ENCODE assay signal across 30 mouse cellular contexts in genomic region chr5:65882476-65883205, GRCm38 (mm10). TPM values are rescaled to one million over a fixed set of nuclear protein-coding genes. Genes with fewer than 3 reads are reported as not detected.
DNase-seq lines count a peak whose midpoint lies in the region; ATAC-seq and TF ChIP-seq lines count a peak whose summit lies in the region.
"Had no signal": no experiment of that assay in that cellular context is flagged by ENCODE, and none has a peak within 500 bp of the region (broad histone marks: within the 10 kb centered on the region; RNA-seq: fewer than 3 reads in every experiment).

No protein-coding gene starts in this region.

- TF ChIP-seq CTCF in MEL (IDR thresholded peaks at IDR 0.05 in 2 of 3, conservative IDR thresholded peaks at IDR 0.05 in 1 of 3; ENCODE audit: control insufficient read depth in 1 of 3, insufficient read depth in 1 of 3, low read depth in 2 of 3, low read length in 3 of 3, poor library complexity in 1 of 3, severe bottlenecking in 1 of 3), result no peak

- H3K9me3 ChIP-seq in MEL (replicated peaks; ENCODE audit: insufficient read depth, low read length), result no peaks in the 10 kb centered on the region
- H3K9me3 ChIP-seq: forebrain, embryonic 13.5 days; heart, embryonic 12.5 days; hindbrain, embryonic 10.5 days; midbrain, embryonic 12.5 days; neural tube, embryonic 13.5 days; stomach, embryonic 15.5 days had no signal

- no peaks in the 10 kb centered on the region for H3K27me3 ChIP-seq in MEL (ENCODE audit: control insufficient read depth in 1 of 2, insufficient read depth in 2 of 2, low read length in 2 of 2)
- H3K27me3 ChIP-seq: forebrain, embryonic 13.5 days; heart, embryonic 12.5 days; midbrain, embryonic 12.5 days; neural tube, embryonic 13.5 days; stomach, embryonic 15.5 days had no signal

- peak overlapping the region in 1 of 2 experiments; percentile 18; a peak in 1 of 4 replicates for H3K4me3 ChIP-seq in MEL (ENCODE audit: control insufficient read depth in 1 of 2, insufficient read depth in 1 of 2, low read depth in 2 of 2, low read length in 2 of 2)
- H3K4me3 ChIP-seq: forebrain, embryonic 13.5 days; heart, embryonic 12.5 days; hindbrain, embryonic 10.5 days; midbrain, embryonic 12.5 days; myocyte; neural tube, embryonic 13.5 days; stomach, embryonic 15.5 days had no signal

- DNase-seq in MEL (ENCODE audit: low read depth, low spot score), result peak; percentile 62
- peak; percentile 53 for DNase-seq in naive thymus-derived CD4-positive, alpha-beta T cell, adult 2 months (ENCODE audit: low read depth)
- no peak for DNase-seq in adrenal gland, postnatal 4 days (ENCODE audit: low spot score in 2 of 2)
- no peak for DNase-seq in layer of hippocampus, adult 18-20 months (ENCODE audit: low spot score in 2 of 2)
- DNase-seq: adrenal gland, adult 8-10 months; cerebellum, adult 8-10 months; cerebellum, postnatal 25 days; gastrocnemius, postnatal 14 days; kidney, adult 8-10 months; layer of hippocampus, adult 9-11 months; lung, adult 2 months; lung, postnatal 14 days; thymus, postnatal 25 days had no signal

- peak in 1 of 2 experiments; percentile 78; a peak in 2 of 4 replicates for TF ChIP-seq EP300 in MEL (IDR thresholded peaks at IDR 0.05; ENCODE audit: low read depth in 1 of 2, low read length in 2 of 2)

- peak; percentile 31 for ATAC-seq in CD4-positive, CD25-positive, alpha-beta regulatory T cell, adult 4 months
- ATAC-seq in granulocyte monocyte progenitor cell, adult 5-6 weeks (replicated peaks; ENCODE audit: poor library complexity, severe bottlenecking), result peak; percentile 20
- ATAC-seq: forebrain, embryonic 13.5 days; hindbrain, embryonic 16.5 days; intestine, embryonic 16.5 days had no signal

- peaks cover 20 to 49% of the 10 kb centered on the region in 2 experiments for H3K4me1 ChIP-seq in MEL (ENCODE audit: control insufficient read depth in 1 of 2, insufficient read depth in 2 of 2, low read length in 2 of 2)
- H3K4me1 ChIP-seq: forebrain, embryonic 13.5 days; midbrain, embryonic 12.5 days; neural tube, embryonic 13.5 days; stomach, embryonic 15.5 days had no signal

- no peak for TF ChIP-seq RAD21 in MEL (IDR thresholded peaks at IDR 0.05; ENCODE audit: low read depth, low read length)

- TF ChIP-seq POLR2A in MEL (IDR thresholded peaks at IDR 0.05; ENCODE audit: control insufficient read depth in 1 of 2, insufficient read depth in 1 of 2, low read depth in 1 of 2, low read length in 2 of 2, poor library complexity in 1 of 2), result peak in 1 of 2 experiments; percentile 42; a peak in 2 of 4 replicates

- H3K27ac ChIP-seq in MEL (ENCODE audit: control insufficient read depth, low read depth, low read length), result peak overlapping the region; percentile 82
- H3K27ac ChIP-seq: forebrain, embryonic 13.5 days; hindbrain, embryonic 10.5 days; liver, embryonic 14.5 days; midbrain, embryonic 12.5 days; neural tube, embryonic 13.5 days; stomach, embryonic 15.5 days had no signal

- peaks cover 0 to 35% of the 10 kb centered on the region in 2 experiments; a peak in 2 of 4 replicates for H3K36me3 ChIP-seq in MEL (ENCODE audit: control insufficient read depth in 1 of 2, insufficient read depth in 2 of 2, low read length in 2 of 2)
- H3K36me3 ChIP-seq: heart, embryonic 12.5 days; hindbrain, embryonic 10.5 days; midbrain, embryonic 12.5 days; neural tube, embryonic 13.5 days; stomach, embryonic 15.5 days had no signal

- peak overlapping the region; percentile 34 for H3K9ac ChIP-seq in MEL (ENCODE audit: control insufficient read depth, low read depth, low read length, poor library complexity, severe bottlenecking)
- H3K9ac ChIP-seq: forebrain, embryonic 13.5 days; heart, embryonic 12.5 days; liver, embryonic 14.5 days; midbrain, embryonic 12.5 days; neural tube, embryonic 13.5 days; stomach, embryonic 15.5 days had no signal

- no peaks in the 10 kb centered on the region for H3K79me2 ChIP-seq in MEL (ENCODE audit: control insufficient read depth, insufficient read depth, low read length, poor library complexity)

TF ChIP-seq in MEL, 35 proteins besides CTCF, POLR2A, EP300 and RAD21:
- no peak for TF ChIP-seq ZNF384 (IDR thresholded peaks at IDR 0.05; ENCODE audit: low read depth, low read length)
- 0 out of 2 replicates have a peak, but pooled peaks have one; percentile 23 for TF ChIP-seq GATA1 (IDR thresholded peaks at IDR 0.05; ENCODE audit: low read depth, low read length)
- TF ChIP-seq ZC3H11A (IDR thresholded peaks at IDR 0.05; ENCODE audit: low read depth, low read length), result no peak
- peak; percentile 75 for TF ChIP-seq RCOR1 (IDR thresholded peaks at IDR 0.05; ENCODE audit: low read depth, low read length)
- no peak for TF ChIP-seq MAZ (IDR thresholded peaks at IDR 0.05; ENCODE audit: low read depth, low read length)
- TF ChIP-seq MYB (IDR thresholded peaks at IDR 0.05; ENCODE audit: low read depth, low read length), result peak; percentile 66; the same call in 1 of the 2 replicates
- no peak for TF ChIP-seq BHLHE40 (IDR thresholded peaks at IDR 0.05; ENCODE audit: borderline replicate concordance, low read depth, low read length)
- TF ChIP-seq NELFE (IDR thresholded peaks at IDR 0.05; ENCODE audit: low read depth, low read length), result no peak
- peak; percentile 25; the same call in 1 of the 2 replicates for TF ChIP-seq TCF12 (IDR thresholded peaks at IDR 0.05; ENCODE audit: low read depth, low read length)
- no peak for TF ChIP-seq NRF1 (IDR thresholded peaks at IDR 0.05; ENCODE audit: insufficient read depth, low read depth, low read length, poor library complexity, severe bottlenecking)
- 0 out of 2 replicates have a peak, but pooled peaks have one; percentile 9 for TF ChIP-seq HCFC1 (IDR thresholded peaks at IDR 0.05; ENCODE audit: low read depth, low read length)
- TF ChIP-seq ZKSCAN1 (IDR thresholded peaks at IDR 0.05; ENCODE audit: low read depth, low read length), result no peak
- no peak for TF ChIP-seq POLR2AphosphoS2 (IDR thresholded peaks at IDR 0.05; ENCODE audit: low read length)
- no peak for TF ChIP-seq MAFK (IDR thresholded peaks at IDR 0.05; ENCODE audit: borderline replicate concordance, low read depth, low read length)
- 0 out of 2 replicates have a peak, but pooled peaks have one; percentile 36 for TF ChIP-seq UBTF (IDR thresholded peaks at IDR 0.05; ENCODE audit: borderline replicate concordance, insufficient read depth, low read depth, low read length)
- no peak for TF ChIP-seq TAL1 (IDR thresholded peaks at IDR 0.05; ENCODE audit: low read length)

RNA-seq across cellular contexts. Expression of gene Rhoh, which starts 21.6 kb away (rescaled TPM):
- 100 to 1,000 TPM; 342 to 463 TPM for polyA plus RNA-seq in CD4-positive, CD25-positive, alpha-beta regulatory T cell, adult 4 months (2017; shearing (Covaris generic))
- 0.10 and 0.15 TPM in 2 replicates for total RNA-seq in MEL (2012; rRNA removed)
- under 1 TPM in 1 of 2 experiments, not detected in 1; 0.31 TPM for polyA plus RNA-seq in MEL (2012; ENCODE audit: insufficient read depth in 1 of 2, insufficient read length in 2 of 2, low read depth in 1 of 2, low replicate concordance in 2 of 2, missing spikeins in 1 of 2)
- 14.4 and 20.0 TPM in 2 replicates for total RNA-seq in granulocyte monocyte progenitor cell, adult 5-6 weeks (2014; fragmentation: Nextera tagmentation)
- 14.6 and 18.5 TPM in 2 replicates for total RNA-seq in granulocyte monocyte progenitor cell, adult 5-6 weeks (2017)
- total RNA-seq in adrenal gland, postnatal 4 days (2021), result under 1 TPM; 0.59 to 0.76 TPM
- under 1 TPM; 0.63 to 0.89 TPM for total RNA-seq in layer of hippocampus, adult 18-20 months (2021)

RNA-seq across cellular contexts. Expression of gene Chrna9, which starts 52.1 kb away (rescaled TPM):
- polyA plus RNA-seq in CD4-positive, CD25-positive, alpha-beta regulatory T cell, adult 4 months (2017; shearing (Covaris generic)), result 1 to 10 TPM; 2.0 to 2.1 TPM
- not detected in 2 replicates for total RNA-seq in MEL (2012; rRNA removed)
- polyA plus RNA-seq in MEL (2012; ENCODE audit: insufficient read depth in 1 of 2, insufficient read length in 2 of 2, low read depth in 1 of 2, low replicate concordance in 2 of 2, missing spikeins in 1 of 2), result not detected
- total RNA-seq in granulocyte monocyte progenitor cell, adult 5-6 weeks (2014; fragmentation: Nextera tagmentation), result not detected in 2 replicates
- not detected in 2 replicates for total RNA-seq in granulocyte monocyte progenitor cell, adult 5-6 weeks (2017)
- 1 to 10 TPM in 1 of 2 experiments, under 1 TPM in 1; 0.67 to 1.4 TPM for total RNA-seq in adrenal gland, postnatal 4 days (2021)
- not detected for total RNA-seq in layer of hippocampus, adult 18-20 months (2021)
- total RNA-seq: adrenal gland, adult 8-10 months; heart, adult 18-20 months; left cerebral cortex, postnatal 14 days; megakaryocyte, adult 5-6 weeks; midbrain, postnatal 0 days had no signal
- polyA plus RNA-seq: forebrain, embryonic 13.5 days; heart, postnatal 0 days; hindbrain, embryonic 16.5 days; intestine, embryonic 16.5 days; liver, embryonic 14.5 days; midbrain, embryonic 12.5 days; midbrain, postnatal 0 days; myocyte; neural tube, embryonic 13.5 days; stomach, embryonic 15.5 days had no signal

Comparison
In these comparisons a context has a peak if more than half of its experiments do, and no peak if none do; other contexts are left out.
1. DNase-seq: peak in MEL (single experiment) and naive thymus-derived CD4-positive, alpha-beta T cell, adult 2 months (single experiment); none in adrenal gland, postnatal 4 days (0 of 2) and layer of hippocampus, adult 18-20 months (0 of 2).
2. RNA of gene Rhoh, which starts 21.6 kb away (total RNA-seq): 14.4 to 20.0 TPM in granulocyte monocyte progenitor cell, adult 5-6 weeks; 0.63 to 0.89 TPM in layer of hippocampus, adult 18-20 months, 0.59 to 0.76 TPM in adrenal gland, postnatal 4 days and 0.10 to 0.15 TPM in MEL; every median in the first group is over 4 times any median in the second.